Mouse (Mus musculus) c-Kit-positive CD71-positive TER-119-negative erythroid progenitor cells, embryonic 14.5 days (primary cell): ENCODE measurements at regions not wholly inside any gene's neighbourhood (a gene's known extent, or its start where the extent isn't known, plus 50 kb on each side); places are given as distances from the start of the nearest gene placed in this dataset.

ENCODE experiments used
- DNase-seq: peaks from one replicate; pipeline ENCODE4 v3.0.0-alpha.2; 2013; ENCODE audit warnings: low read depth

GRCm38 (mm10) chr3:18665738-18666137 is 717.5 kb downstream of the Cypt12 start:
- DNase-seq = no peak

- DNase-seq = no peak
Measured at GRCm38 (mm10) chr3:18667726-18668125, 719.5 kb downstream of the Cypt12 start.

GRCm38 (mm10) chr3:18668936-18669335 is 720.7 kb downstream of the Cypt12 start:
- no peak for DNase-seq

- no peak for DNase-seq
Measured at GRCm38 (mm10) chr3:18670203-18670700, 722.0 kb downstream of the Cypt12 start.

GRCm38 (mm10) chr3:18671681-18672080 is 723.5 kb downstream of the Cypt12 start:
- no peak for DNase-seq

GRCm38 (mm10) chr3:18683346-18684101 is 735.3 kb downstream of the Cypt12 start:
- DNase-seq = no peak

- no peak for DNase-seq
Measured at GRCm38 (mm10) chr3:18695113-18695792, 747.0 kb downstream of the Cypt12 start.

- no peak for DNase-seq
Measured at GRCm38 (mm10) chr3:18696981-18697660, 748.9 kb downstream of the Cypt12 start.

- DNase-seq = no peak
Measured at GRCm38 (mm10) chr3:18698106-18698505, 749.9 kb downstream of the Cypt12 start.

GRCm38 (mm10) chr3:18705165-18705564 is 757.0 kb downstream of the Cypt12 start:
- no peak for DNase-seq

- no peak for DNase-seq
Measured at GRCm38 (mm10) chr3:18705756-18706155, 757.5 kb downstream of the Cypt12 start.

GRCm38 (mm10) chr3:18706356-18706755 is 758.1 kb downstream of the Cypt12 start:
- DNase-seq = no peak

- DNase-seq = no peak
Measured at GRCm38 (mm10) chr3:18707730-18708129, 759.5 kb downstream of the Cypt12 start.

GRCm38 (mm10) chr3:18711661-18712060 is 763.5 kb downstream of the Cypt12 start:
- no peak for DNase-seq

GRCm38 (mm10) chr3:18713986-18714385 is 765.8 kb downstream of the Cypt12 start:
- no peak for DNase-seq

- no peak for DNase-seq
Measured at GRCm38 (mm10) chr3:18714968-18715630, 766.9 kb downstream of the Cypt12 start.

GRCm38 (mm10) chr3:18715776-18716175 is 767.6 kb downstream of the Cypt12 start:
- DNase-seq = no peak

- no peak for DNase-seq
Measured at GRCm38 (mm10) chr3:18725507-18725906, 777.3 kb downstream of the Cypt12 start.

GRCm38 (mm10) chr3:18731251-18731650 is 783.0 kb downstream of the Cypt12 start:
- no peak for DNase-seq

GRCm38 (mm10) chr3:18731674-18732073 is 783.5 kb downstream of the Cypt12 start:
- no peak for DNase-seq

- DNase-seq = no peak
Measured at GRCm38 (mm10) chr3:18733540-18733939, 785.3 kb downstream of the Cypt12 start.

- no peak for DNase-seq
Measured at GRCm38 (mm10) chr3:18738946-18739345, 790.7 kb downstream of the Cypt12 start.
